Mouse (Mus musculus) CH12.LX (cell line): Measurements from ENCODE around the gene Myom1. TPM values are rescaled to one million over a fixed set of nuclear protein-coding genes. Genes with fewer than 3 reads are reported as not detected.

Experiments used
- DNase-seq: peaks from one replicate; pipeline ENCODE4 v3.0.0-alpha.2; 2013; ENCODE audit errors: extremely low read depth
- H3K27ac ChIP-seq: 2 replicates; pipeline ENCODE4 v1.5.1; 2012; ENCODE audit warnings: low read depth, mild to moderate bottlenecking, control low read depth, moderate library complexity; ENCODE audit not compliant: insufficient read depth
- H3K27me3 ChIP-seq: replicated peaks from 2 replicates; pipeline ENCODE3; 2012; ENCODE audit warnings: inconsistent platforms
- H3K36me3 ChIP-seq, 2 experiments: replicated peaks in 1 of 2; 2 replicates each; pipeline versions ENCODE3 to v1.6.1; 2012; ENCODE audit warnings: inconsistent platforms in 1 of 2, low read length in 1 of 2, mild to moderate bottlenecking in 1 of 2, mixed read lengths in 1 of 2, moderate library complexity in 1 of 2; ENCODE audit not compliant: control insufficient read depth in 1 of 2, insufficient read depth in 1 of 2
- H3K4me1 ChIP-seq, 2 experiments: 2 replicates each; pipeline ENCODE4 v1.6.1; 2012; ENCODE audit warnings: inconsistent platforms in 1 of 2, moderate library complexity in 1 of 2; ENCODE audit not compliant: insufficient read depth in 2 of 2, control insufficient read depth in 1 of 2
- H3K4me2 ChIP-seq: 2 replicates; pipeline ENCODE4 v1.6.1; 2012; ENCODE audit warnings: low read depth, mild to moderate bottlenecking, control low read depth; ENCODE audit not compliant: poor library complexity, insufficient read depth, severe bottlenecking
- H3K4me3 ChIP-seq, 3 experiments: fragments of 150-350 bp in 1 of 3; sonication (generic) in 1 of 3; replicated peaks in 1 of 3; 2 replicates each; pipeline versions ENCODE3 to v1.5.1; 2011 to 2012; ENCODE audit warnings: low read depth in 2 of 3, low read length in 2 of 3, mild to moderate bottlenecking in 2 of 3, moderate library complexity in 2 of 3, control low read depth in 1 of 3, improper control_type of control experiment in 1 of 3, inconsistent platforms in 1 of 3, mixed read lengths in 1 of 3; ENCODE audit not compliant: poor library complexity in 1 of 3
- H3K79me2 ChIP-seq: replicated peaks from 2 replicates; pipeline ENCODE4 v1.6.1; 2012; ENCODE audit warnings: mild to moderate bottlenecking, moderate library complexity; ENCODE audit not compliant: control insufficient read depth, poor library complexity, insufficient read depth, severe bottlenecking; ENCODE audit errors: extremely low read depth
- H3K9ac ChIP-seq: 2 replicates; pipeline ENCODE4 v1.6.1; 2012; ENCODE audit warnings: low read depth, mild to moderate bottlenecking, control low read depth, moderate library complexity; ENCODE audit not compliant: insufficient read depth
- H3K9me3 ChIP-seq: replicated peaks from 2 replicates; pipeline ENCODE3; 2012; ENCODE audit warnings: low read length, inconsistent platforms, mixed read lengths
- BHLHE40 ChIP-seq: IDR thresholded peaks from 2 replicates; pipeline ENCODE4 v1.6.1; 2011; ENCODE audit warnings: mild to moderate bottlenecking, low read depth, low read length, improper control_type of control experiment
- CHD2 ChIP-seq: IDR thresholded peaks from 2 replicates; pipeline ENCODE4 v1.6.1; 2011; ENCODE audit warnings: low read length, improper control_type of control experiment
- CTCF ChIP-seq, 2 experiments: IDR thresholded peaks in 1 of 2; conservative IDR thresholded peaks in 1 of 2; 2 replicates each; pipeline ENCODE4 v1.5.1; 2011 to 2012; ENCODE audit warnings: low read depth in 2 of 2, low read length in 2 of 2, improper control_type of control experiment in 1 of 2, inconsistent platforms in 1 of 2, mild to moderate bottlenecking in 1 of 2, moderate library complexity in 1 of 2
- ETS1 ChIP-seq: conservative IDR thresholded peaks from 2 replicates; pipeline ENCODE4 v1.6.1; 2012; ENCODE audit warnings: low read depth, mild to moderate bottlenecking, inconsistent platforms, low read length, improper control_type of control experiment, moderate library complexity
- GABPA ChIP-seq: IDR thresholded peaks from 2 replicates; pipeline ENCODE4 v1.6.1; 2012; ENCODE audit warnings: low read depth, low read length, improper control_type of control experiment, inconsistent platforms; ENCODE audit not compliant: insufficient replicate concordance
- HCFC1 ChIP-seq: IDR thresholded peaks from 2 replicates; pipeline ENCODE4 v1.6.1; 2012; ENCODE audit warnings: low read depth, mild to moderate bottlenecking, inconsistent platforms, low read length, improper control_type of control experiment
- IRF4 ChIP-seq: IDR thresholded peaks from 2 replicates; pipeline ENCODE4 v1.6.1; 2014; ENCODE audit warnings: low read depth, mild to moderate bottlenecking, inconsistent platforms, low read length, improper control_type of control experiment
- JUN ChIP-seq: IDR thresholded peaks from 2 replicates; pipeline ENCODE4 v1.6.1; 2011; ENCODE audit warnings: low read depth, mild to moderate bottlenecking, low read length, improper control_type of control experiment, moderate library complexity; ENCODE audit not compliant: insufficient read depth
- KAT2A ChIP-seq: IDR thresholded peaks from 2 replicates; pipeline ENCODE4 v1.6.1; 2012; ENCODE audit warnings: low read length, improper control_type of control experiment, inconsistent platforms; ENCODE audit not compliant: insufficient replicate concordance
- MAFK ChIP-seq: IDR thresholded peaks from 2 replicates; pipeline ENCODE4 v1.6.1; 2011; ENCODE audit warnings: low read length, improper control_type of control experiment; ENCODE audit not compliant: insufficient replicate concordance
- MAZ ChIP-seq: IDR thresholded peaks from 2 replicates; pipeline ENCODE4 v1.6.1; 2012; ENCODE audit warnings: low read depth, mild to moderate bottlenecking, inconsistent platforms, low read length, improper control_type of control experiment, moderate library complexity
- MEF2A ChIP-seq: IDR thresholded peaks from 2 replicates; pipeline ENCODE4 v1.6.1; 2014; ENCODE audit warnings: low read depth, mild to moderate bottlenecking, inconsistent platforms, low read length, improper control_type of control experiment, borderline replicate concordance
- MYC ChIP-seq: IDR thresholded peaks from 2 replicates; pipeline ENCODE4 v1.6.1; 2011; ENCODE audit warnings: low read depth, mild to moderate bottlenecking, improper control_type of control experiment, low read length
- NELFE ChIP-seq: IDR thresholded peaks from 2 replicates; pipeline ENCODE4 v1.6.1; 2011; ENCODE audit warnings: low read depth, low read length, improper control_type of control experiment
- NRF1 ChIP-seq: IDR thresholded peaks from 2 replicates; pipeline ENCODE4 v1.6.1; 2014; ENCODE audit warnings: low read depth, mild to moderate bottlenecking, inconsistent platforms, low read length, improper control_type of control experiment, moderate library complexity
- POLR2AphosphoS2 ChIP-seq: IDR thresholded peaks from 2 replicates; pipeline ENCODE4 v1.6.1; 2011; ENCODE audit warnings: low read depth, low read length, improper control_type of control experiment
- SIN3A ChIP-seq: IDR thresholded peaks from 2 replicates; pipeline ENCODE4 v1.6.1; 2012; ENCODE audit warnings: low read length, improper control_type of control experiment, inconsistent platforms
- TBP ChIP-seq: conservative IDR thresholded peaks from 2 replicates; pipeline ENCODE4 v1.6.1; 2011; ENCODE audit warnings: low read depth, low read length, improper control_type of control experiment
- TCF12 ChIP-seq: IDR thresholded peaks from 2 replicates; pipeline ENCODE4 v1.6.1; 2014; ENCODE audit warnings: low read depth, mild to moderate bottlenecking, inconsistent platforms, low read length, improper control_type of control experiment
- UBTF ChIP-seq: IDR thresholded peaks from 2 replicates; pipeline ENCODE4 v1.6.1; 2012; ENCODE audit warnings: low read depth, mild to moderate bottlenecking, inconsistent platforms, low read length, improper control_type of control experiment, moderate library complexity
- USF1 ChIP-seq: IDR thresholded peaks from 2 replicates; pipeline ENCODE4 v1.6.1; 2014; ENCODE audit warnings: low read depth, mild to moderate bottlenecking, inconsistent platforms, low read length, improper control_type of control experiment
- USF2 ChIP-seq: conservative IDR thresholded peaks from 2 replicates; pipeline ENCODE4 v1.6.1; 2011; ENCODE audit warnings: low read depth, low read length, improper control_type of control experiment
- ZC3H11A ChIP-seq: IDR thresholded peaks from 2 replicates; pipeline ENCODE4 v1.6.1; 2012; ENCODE audit warnings: low read depth, mild to moderate bottlenecking, inconsistent platforms, low read length, improper control_type of control experiment
- ZKSCAN1 ChIP-seq: IDR thresholded peaks from 2 replicates; pipeline ENCODE4 v1.6.1; 2012; ENCODE audit warnings: low read depth, inconsistent platforms, low read length, improper control_type of control experiment, borderline replicate concordance
- ZMIZ1 ChIP-seq: IDR thresholded peaks from 2 replicates; pipeline ENCODE4 v1.6.1; 2012; ENCODE audit warnings: low read depth, mild to moderate bottlenecking, inconsistent platforms, low read length, improper control_type of control experiment
- dilution Hi-C: fragments of 300-500 bp; cut with MboI; formaldehyde crosslinking; loops from 2 replicates; pipeline ENCODE4 v1.14.3; 2020; ENCODE audit warnings: low sequenced_read_pairs; ENCODE audit not compliant: extremely low pct_unique_long_range_greater_than_20kb, extremely low pct_ligation_motif_present
- in situ Hi-C: fragments of 300-500 bp; cut with MboI; formaldehyde crosslinking; loops from 3 replicates; pipeline ENCODE4 v1.14.3; 2019; ENCODE audit warnings: low sequenced_read_pairs, low pct_ligation_motif_present, low pct_unique_long_range_greater_than_20kb, mixed read lengths
- polyA plus RNA-seq: library from polyadenylated mRNA; unstranded; fragments of >175 nt; gene quantifications from 2 replicates; pipeline ENCODE4 v1.2.1, GENCODE M21; 2012; ENCODE audit warnings: low read depth; ENCODE audit not compliant: insufficient read length
- total RNA-seq, 2 experiments: library from RNA; depleted of rRNA; stranded (reverse); fragments of 300-350 nt in 1 of 2; fragments of >200 nt in 1 of 2; gene quantifications; 2 replicates each; pipeline ENCODE4 v1.2.3; 2012 to 2014

Myom1 gene
- total and polyA plus RNA-seq, 3 experiments: 0.26 to 0.93 (median 0.55) TPM

DNA sequence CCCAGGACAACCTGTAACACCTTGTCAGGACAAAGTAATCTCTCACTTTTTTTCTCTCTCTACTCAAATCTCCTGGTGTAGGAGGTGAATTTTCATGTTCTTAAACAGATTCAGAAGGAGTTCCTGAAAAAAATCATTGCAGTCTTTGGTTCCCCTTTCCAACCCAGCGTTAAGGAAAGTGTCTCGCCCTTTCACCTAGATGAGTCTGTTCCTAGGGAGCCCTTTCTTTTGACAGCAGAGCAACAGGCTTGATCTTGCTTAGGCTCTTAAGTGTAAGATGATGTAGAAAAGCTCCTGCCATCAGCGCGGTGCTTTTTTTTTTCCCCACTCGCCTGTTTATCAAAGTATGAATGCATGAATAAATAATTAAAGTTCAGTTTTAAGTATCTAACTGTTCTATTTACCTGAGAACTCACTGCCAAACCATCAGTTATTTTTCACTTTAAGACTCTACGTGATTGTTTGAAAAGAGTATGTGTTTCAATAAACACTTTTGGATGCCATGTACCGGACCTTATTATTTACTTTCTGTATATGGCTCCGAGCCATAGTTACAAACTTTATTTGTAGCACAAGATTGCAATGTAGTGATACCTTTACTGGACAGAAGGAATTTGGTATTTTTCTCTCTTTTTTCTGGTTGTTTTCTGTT lies 94.2 kb downstream of the Myom1 start:
- Histone ChIP-seq H3K27ac (no peak overlapping the region), H3K4me1 (peaks cover 7 to 50% of the 10 kb centered on the region in 2 experiments)
- TF ChIP-seq HCFC1 (no peak), USF2 (no peak), JUN (no peak), POLR2AphosphoS2 (no peak), NELFE (no peak), SIN3A (no peak), MYC (no peak), MAZ (no peak), MAFK (no peak)
- TF ChIP-seq, all 38 proteins: peak for 0
- no peaks in the 10 kb centered on the region for H3K79me2 ChIP-seq
- no peak for DNase-seq
- no peak overlapping the region for H3K4me3 ChIP-seq
- H3K27me3 ChIP-seq: no peaks in the 10 kb centered on the region
- no peaks in the 10 kb centered on the region for H3K36me3 ChIP-seq
- no peaks in the 10 kb centered on the region for H3K9me3 ChIP-seq
- in situ Hi-C loops (loop anchor here (10.0 kb wide), 1 partner anchor 88 kb away; the partner anchor contains the start of gene Lpin2), dilution Hi-C loops (no loop called here)
- H3K9ac ChIP-seq: no peak overlapping the region
- H3K4me2 ChIP-seq: no peak overlapping the region

DNA sequence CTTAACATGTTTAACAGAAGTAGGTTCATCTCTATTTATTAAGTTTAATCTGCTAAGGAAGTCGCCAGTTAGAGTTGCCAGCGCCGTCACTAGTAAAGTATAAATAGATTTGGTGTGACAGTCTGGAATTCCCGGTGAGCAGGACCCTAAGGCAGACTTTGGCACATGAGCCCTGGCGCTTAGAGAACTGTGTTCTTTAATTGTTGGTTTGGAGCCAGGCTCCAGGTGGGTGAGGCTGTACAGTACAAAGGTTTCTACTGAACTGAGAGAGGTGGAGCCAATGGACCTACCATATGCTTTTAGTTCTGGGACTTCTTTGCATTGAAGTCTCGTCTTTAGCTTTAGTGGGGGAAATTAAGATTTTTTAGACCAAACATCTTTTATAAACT lies 94.8 kb downstream of the Myom1 start:
- Histone ChIP-seq H3K4me1 (peaks cover 5 to 45% of the 10 kb centered on the region in 2 experiments), H3K9me3 (no peaks in the 10 kb centered on the region), H3K79me2 (no peaks in the 10 kb centered on the region), H3K27me3 (no peaks in the 10 kb centered on the region), H3K4me3 (no peak overlapping the region), H3K27ac (no peak overlapping the region), H3K4me2 (no peak overlapping the region), H3K9ac (no peak overlapping the region), H3K36me3 (no peaks in the 10 kb centered on the region)
- TF ChIP-seq CHD2 (no peak), CTCF (conservative IDR thresholded peaks at IDR 0.05 in 1 of 2, IDR thresholded peaks at IDR 0.05 in 1 of 2; ENCODE audit: low read depth in 2 of 2, low read length in 2 of 2) (no peak), GABPA (no peak), USF2 (no peak), POLR2AphosphoS2 (no peak), KAT2A (no peak), ZC3H11A (no peak), UBTF (no peak), BHLHE40 (no peak), TBP (no peak), TCF12 (no peak), NRF1 (no peak), MEF2A (no peak), IRF4 (no peak), ZMIZ1 (no peak), USF1 (no peak), ETS1 (no peak), ZKSCAN1 (no peak)
- in situ Hi-C loops: loop anchor here (10.0 kb wide), 1 partner anchor 88 kb away; the partner anchor contains the start of gene Lpin2
- DNase-seq: no peak
- dilution Hi-C loops: no loop called here
